Mouse (Mus musculus) CH12.LX (cell line): ENCODE data around the gene AY074887. TPM values are rescaled to one million over a fixed set of nuclear protein-coding genes. Genes with fewer than 3 reads are reported as not detected.

Experiments used
- DNase-seq: peaks from one replicate; pipeline ENCODE4 v3.0.0-alpha.2; 2013; ENCODE audit errors: extremely low read depth
- H3K27ac ChIP-seq: 2 replicates; pipeline ENCODE4 v1.5.1; 2012; ENCODE audit warnings: low read depth, mild to moderate bottlenecking, control low read depth, moderate library complexity; ENCODE audit not compliant: insufficient read depth
- H3K27me3 ChIP-seq: replicated peaks from 2 replicates; pipeline ENCODE3; 2012; ENCODE audit warnings: inconsistent platforms
- H3K36me3 ChIP-seq, 2 experiments: replicated peaks in 1 of 2; 2 replicates each; pipeline versions ENCODE3 to v1.6.1; 2012; ENCODE audit warnings: inconsistent platforms in 1 of 2, low read length in 1 of 2, mild to moderate bottlenecking in 1 of 2, mixed read lengths in 1 of 2, moderate library complexity in 1 of 2; ENCODE audit not compliant: control insufficient read depth in 1 of 2, insufficient read depth in 1 of 2
- H3K4me1 ChIP-seq, 2 experiments: 2 replicates each; pipeline ENCODE4 v1.6.1; 2012; ENCODE audit warnings: inconsistent platforms in 1 of 2, moderate library complexity in 1 of 2; ENCODE audit not compliant: insufficient read depth in 2 of 2, control insufficient read depth in 1 of 2
- H3K4me2 ChIP-seq: 2 replicates; pipeline ENCODE4 v1.6.1; 2012; ENCODE audit warnings: low read depth, mild to moderate bottlenecking, control low read depth; ENCODE audit not compliant: poor library complexity, insufficient read depth, severe bottlenecking
- H3K4me3 ChIP-seq, 3 experiments: fragments of 150-350 bp in 1 of 3; sonication (generic) in 1 of 3; replicated peaks in 1 of 3; 2 replicates each; pipeline versions ENCODE3 to v1.5.1; 2011 to 2012; ENCODE audit warnings: low read depth in 2 of 3, low read length in 2 of 3, mild to moderate bottlenecking in 2 of 3, moderate library complexity in 2 of 3, control low read depth in 1 of 3, improper control_type of control experiment in 1 of 3, inconsistent platforms in 1 of 3, mixed read lengths in 1 of 3; ENCODE audit not compliant: poor library complexity in 1 of 3
- H3K79me2 ChIP-seq: replicated peaks from 2 replicates; pipeline ENCODE4 v1.6.1; 2012; ENCODE audit warnings: mild to moderate bottlenecking, moderate library complexity; ENCODE audit not compliant: control insufficient read depth, poor library complexity, insufficient read depth, severe bottlenecking; ENCODE audit errors: extremely low read depth
- H3K9ac ChIP-seq: 2 replicates; pipeline ENCODE4 v1.6.1; 2012; ENCODE audit warnings: low read depth, mild to moderate bottlenecking, control low read depth, moderate library complexity; ENCODE audit not compliant: insufficient read depth
- H3K9me3 ChIP-seq: replicated peaks from 2 replicates; pipeline ENCODE3; 2012; ENCODE audit warnings: low read length, inconsistent platforms, mixed read lengths
- BHLHE40 ChIP-seq: IDR thresholded peaks from 2 replicates; pipeline ENCODE4 v1.6.1; 2011; ENCODE audit warnings: mild to moderate bottlenecking, low read depth, low read length, improper control_type of control experiment
- CHD2 ChIP-seq: IDR thresholded peaks from 2 replicates; pipeline ENCODE4 v1.6.1; 2011; ENCODE audit warnings: low read length, improper control_type of control experiment
- E2F4 ChIP-seq: IDR thresholded peaks from 2 replicates; pipeline ENCODE4 v1.6.1; 2011; ENCODE audit warnings: low read depth, low read length, improper control_type of control experiment; ENCODE audit not compliant: insufficient replicate concordance
- EP300 ChIP-seq: IDR thresholded peaks from 2 replicates; pipeline ENCODE4 v1.6.1; 2011; ENCODE audit warnings: low read length, improper control_type of control experiment
- HCFC1 ChIP-seq: IDR thresholded peaks from 2 replicates; pipeline ENCODE4 v1.6.1; 2012; ENCODE audit warnings: low read depth, mild to moderate bottlenecking, inconsistent platforms, low read length, improper control_type of control experiment
- IRF4 ChIP-seq: IDR thresholded peaks from 2 replicates; pipeline ENCODE4 v1.6.1; 2014; ENCODE audit warnings: low read depth, mild to moderate bottlenecking, inconsistent platforms, low read length, improper control_type of control experiment
- MAX ChIP-seq: IDR thresholded peaks from 2 replicates; pipeline ENCODE4 v1.6.1; 2011; ENCODE audit warnings: low read length, improper control_type of control experiment
- MAZ ChIP-seq: IDR thresholded peaks from 2 replicates; pipeline ENCODE4 v1.6.1; 2012; ENCODE audit warnings: low read depth, mild to moderate bottlenecking, inconsistent platforms, low read length, improper control_type of control experiment, moderate library complexity
- MXI1 ChIP-seq: IDR thresholded peaks from 2 replicates; pipeline ENCODE4 v1.6.1; 2011; ENCODE audit warnings: mild to moderate bottlenecking, low read depth, low read length, improper control_type of control experiment
- MYC ChIP-seq: IDR thresholded peaks from 2 replicates; pipeline ENCODE4 v1.6.1; 2011; ENCODE audit warnings: low read depth, mild to moderate bottlenecking, improper control_type of control experiment, low read length
- PAX5 ChIP-seq: IDR thresholded peaks from 2 replicates; pipeline ENCODE4 v1.6.1; 2012; ENCODE audit warnings: low read length, inconsistent platforms, mixed read lengths
- POLR2AphosphoS2 ChIP-seq: IDR thresholded peaks from 2 replicates; pipeline ENCODE4 v1.6.1; 2011; ENCODE audit warnings: low read depth, low read length, improper control_type of control experiment
- SIN3A ChIP-seq: IDR thresholded peaks from 2 replicates; pipeline ENCODE4 v1.6.1; 2012; ENCODE audit warnings: low read length, improper control_type of control experiment, inconsistent platforms
- SMC3 ChIP-seq: IDR thresholded peaks from 2 replicates; pipeline ENCODE4 v1.6.1; 2011; ENCODE audit warnings: low read depth, low read length, improper control_type of control experiment
- TCF12 ChIP-seq: IDR thresholded peaks from 2 replicates; pipeline ENCODE4 v1.6.1; 2014; ENCODE audit warnings: low read depth, mild to moderate bottlenecking, inconsistent platforms, low read length, improper control_type of control experiment
- USF1 ChIP-seq: IDR thresholded peaks from 2 replicates; pipeline ENCODE4 v1.6.1; 2014; ENCODE audit warnings: low read depth, mild to moderate bottlenecking, inconsistent platforms, low read length, improper control_type of control experiment
- ZNF384 ChIP-seq: IDR thresholded peaks from 2 replicates; pipeline ENCODE4 v1.6.1; 2012; ENCODE audit warnings: low read depth, low read length, improper control_type of control experiment, inconsistent platforms
- dilution Hi-C: fragments of 300-500 bp; cut with MboI; formaldehyde crosslinking; loops from 2 replicates; pipeline ENCODE4 v1.14.3; 2020; ENCODE audit warnings: low sequenced_read_pairs; ENCODE audit not compliant: extremely low pct_unique_long_range_greater_than_20kb, extremely low pct_ligation_motif_present
- in situ Hi-C: fragments of 300-500 bp; cut with MboI; formaldehyde crosslinking; loops from 3 replicates; pipeline ENCODE4 v1.14.3; 2019; ENCODE audit warnings: low sequenced_read_pairs, low pct_ligation_motif_present, low pct_unique_long_range_greater_than_20kb, mixed read lengths
- polyA plus RNA-seq: library from polyadenylated mRNA; unstranded; fragments of >175 nt; gene quantifications from 2 replicates; pipeline ENCODE4 v1.2.1, GENCODE M21; 2012; ENCODE audit warnings: low read depth; ENCODE audit not compliant: insufficient read length
- total RNA-seq, 2 experiments: library from RNA; depleted of rRNA; stranded (reverse); fragments of 300-350 nt in 1 of 2; fragments of >200 nt in 1 of 2; gene quantifications; 2 replicates each; pipeline ENCODE4 v1.2.3; 2012 to 2014

The AY074887 gene
- total and polyA plus RNA-seq, 3 experiments, result not detected

- no peak overlapping the region for H3K27ac ChIP-seq
- H3K9me3 ChIP-seq, result no peaks in the 10 kb centered on the region
- H3K4me3 ChIP-seq, result no peak overlapping the region
- no peaks in the 10 kb centered on the region for H3K36me3 ChIP-seq
- TF ChIP-seq MAX (no peak), CHD2 (no peak), EP300 (no peak), POLR2AphosphoS2 (no peak), E2F4 (no peak), MXI1 (no peak), SIN3A (no peak), IRF4 (peak; percentile 36; the same call in 1 of the 2 replicates), BHLHE40 (peak; percentile 75), ZNF384 (peak; percentile 63), SMC3 (no peak), MYC (no peak)
- H3K4me2 ChIP-seq, result no peak overlapping the region
- H3K27me3 ChIP-seq, result no peaks in the 10 kb centered on the region
- DNase-seq, result no peak
- H3K9ac ChIP-seq, result no peak overlapping the region
- in situ Hi-C loops (no loop called here), dilution Hi-C loops (no loop called here)
- peaks cover 3 to 7% of the 10 kb centered on the region in 2 experiments; a peak in 2 of 4 replicates for H3K4me1 ChIP-seq
- H3K79me2 ChIP-seq, result no peaks in the 10 kb centered on the region
Measured at GRCm38 (mm10) chr9:54990362-54990761, 39.6 kb upstream of the AY074887 start.

- Histone ChIP-seq H3K9ac (no peak overlapping the region), H3K4me3 (no peak overlapping the region), H3K79me2 (no peaks in the 10 kb centered on the region), H3K36me3 (no peaks in the 10 kb centered on the region), H3K27ac (no peak overlapping the region), H3K9me3 (no peaks in the 10 kb centered on the region), H3K4me1 (no peaks in the 10 kb centered on the region), H3K4me2 (no peak overlapping the region), H3K27me3 (peaks cover 4% of the 10 kb centered on the region)
- no peak for DNase-seq
- in situ Hi-C loops (no loop called here), dilution Hi-C loops (no loop called here)
- TF ChIP-seq USF1 (no peak), TCF12 (no peak), HCFC1 (no peak), PAX5 (no peak), MAX (no peak), MAZ (no peak), E2F4 (no peak)
Measured at GRCm38 (mm10) chr9:54982401-54982800, 31.6 kb upstream of the AY074887 start.
